Mouse (Mus musculus): ENCODE data around the gene Elp1.

DNA sequence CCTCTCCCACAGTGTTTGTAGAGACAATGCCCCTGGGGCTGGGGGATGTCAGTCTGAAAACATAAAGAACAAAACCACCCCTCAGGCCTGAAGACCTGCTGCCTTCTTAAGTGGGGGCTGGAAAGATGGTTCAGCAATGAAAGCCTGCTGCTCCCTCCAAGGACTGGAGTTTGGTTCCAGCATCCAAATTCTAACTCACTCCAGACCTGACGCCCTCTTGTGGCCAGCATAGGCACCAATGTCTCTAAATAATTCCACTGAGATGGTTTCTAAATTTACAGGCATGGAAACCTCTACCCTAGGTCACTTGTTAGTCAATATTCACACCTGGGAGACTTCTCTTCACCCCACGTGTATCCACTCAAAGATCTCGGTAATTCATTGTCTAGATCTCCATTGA lies 80.7 kb downstream of the Elp1 start:
- TF ChIP-seq CTCF (IDR thresholded peaks at IDR 0.05; ENCODE audit: low read depth, low read length) (peak; percentile 47; the same call in 1 of the 2 replicates), POLR2A (IDR thresholded peaks at IDR 0.05; ENCODE audit: extremely low read depth, insufficient read depth, low read length) (no peak)
